Mouse (Mus musculus): ENCODE data around the gene Rph3al.

Rph3al gene

GRCm38 (mm10) chr11:75938379-75938906, at the start of gene Rph3al:
Gene Rph3al (minus strand): TSS chr11:75938429.
- no peak for DNase-seq (ENCODE audit: low spot score)

- no peak for DNase-seq (ENCODE audit: low spot score)
These were observed 47.7 kb upstream of the Rph3al start for GRCm38 (mm10) chr11:75985948-75986347.

GRCm38 (mm10) chr11:75984581-75984980, 46.4 kb upstream of the Rph3al start:
- DNase-seq (ENCODE audit: low spot score) = no peak

- DNase-seq (ENCODE audit: low spot score) = peak; percentile 48
These were observed 45.0 kb upstream of the Rph3al start for GRCm38 (mm10) chr11:75983194-75983593.

- DNase-seq (ENCODE audit: low spot score) = no peak
These were observed 42.2 kb upstream of the Rph3al start for GRCm38 (mm10) chr11:75980413-75980812.

DNA sequence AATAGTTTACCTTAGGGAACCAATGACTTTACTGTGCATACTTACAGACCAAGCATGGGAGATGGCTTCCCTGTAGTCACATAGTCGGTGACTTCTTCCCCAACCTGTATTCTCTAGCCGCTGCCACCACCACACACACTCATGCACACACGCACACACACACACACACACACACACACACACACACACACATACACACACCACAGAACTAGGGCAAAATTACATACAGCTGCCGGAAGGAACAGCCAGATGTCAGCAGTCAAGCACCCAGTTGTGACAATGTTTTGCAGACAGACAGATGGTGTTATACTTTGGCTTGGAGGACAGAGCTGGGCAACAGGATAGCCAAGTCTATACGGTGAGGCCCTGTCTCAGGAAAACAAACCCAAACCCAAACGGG, 39.8 kb upstream of the Rph3al start:
- DNase-seq (ENCODE audit: low spot score) = no peak

DNA sequence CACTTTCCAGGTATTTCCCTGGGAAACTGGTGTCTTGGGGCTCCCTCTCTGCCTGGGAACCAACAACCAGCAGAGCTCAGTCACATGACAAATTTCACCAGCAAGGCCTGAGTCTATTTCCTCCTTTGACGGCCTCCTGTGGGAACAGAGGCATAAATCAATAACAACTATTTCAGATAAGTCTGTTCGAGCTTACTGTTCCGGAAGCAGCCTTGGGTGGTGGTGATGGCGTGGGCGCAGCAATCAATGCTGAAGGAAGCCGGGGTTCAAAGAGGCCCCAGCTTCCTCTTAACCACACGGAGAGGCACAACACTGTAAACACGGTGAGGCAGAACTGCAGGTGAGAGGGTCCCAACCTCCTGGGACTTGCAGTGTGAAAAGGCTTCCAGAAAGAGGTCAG, 38.5 kb upstream of the Rph3al start:
- DNase-seq (ENCODE audit: low spot score) = no peak

GRCm38 (mm10) chr11:75973988-75974387, 35.8 kb upstream of the Rph3al start:
- no peak for DNase-seq (ENCODE audit: low spot score)

- no peak for DNase-seq (ENCODE audit: low spot score)
These were observed 34.8 kb upstream of the Rph3al start for GRCm38 (mm10) chr11:75972916-75973567.

- no peak for DNase-seq (ENCODE audit: low spot score)
These were observed 34.0 kb upstream of the Rph3al start for GRCm38 (mm10) chr11:75972188-75972587.

GRCm38 (mm10) chr11:75970629-75971028, 32.4 kb upstream of the Rph3al start:
- no peak for DNase-seq (ENCODE audit: low spot score)

DNA sequence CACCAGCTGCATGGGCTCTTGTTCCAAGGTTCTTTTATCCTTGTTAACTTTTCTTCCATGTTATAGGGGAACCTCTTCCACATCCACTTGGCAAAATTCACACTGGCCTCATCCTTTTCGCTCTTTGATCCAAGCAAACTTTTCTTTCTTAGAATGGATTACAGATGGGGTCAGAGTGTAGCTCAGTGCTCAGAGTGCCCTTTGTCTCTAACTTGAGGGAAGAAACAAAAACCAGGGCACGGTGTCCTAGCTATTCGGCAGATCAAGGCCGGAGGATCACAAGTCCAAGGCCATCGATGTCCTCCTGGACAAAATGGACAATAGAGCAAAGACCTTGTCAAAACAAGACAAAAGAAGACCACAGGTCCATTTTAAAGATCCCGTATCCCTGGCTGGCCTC, 30.5 kb upstream of the Rph3al start:
- DNase-seq (ENCODE audit: low spot score) = no peak

DNA sequence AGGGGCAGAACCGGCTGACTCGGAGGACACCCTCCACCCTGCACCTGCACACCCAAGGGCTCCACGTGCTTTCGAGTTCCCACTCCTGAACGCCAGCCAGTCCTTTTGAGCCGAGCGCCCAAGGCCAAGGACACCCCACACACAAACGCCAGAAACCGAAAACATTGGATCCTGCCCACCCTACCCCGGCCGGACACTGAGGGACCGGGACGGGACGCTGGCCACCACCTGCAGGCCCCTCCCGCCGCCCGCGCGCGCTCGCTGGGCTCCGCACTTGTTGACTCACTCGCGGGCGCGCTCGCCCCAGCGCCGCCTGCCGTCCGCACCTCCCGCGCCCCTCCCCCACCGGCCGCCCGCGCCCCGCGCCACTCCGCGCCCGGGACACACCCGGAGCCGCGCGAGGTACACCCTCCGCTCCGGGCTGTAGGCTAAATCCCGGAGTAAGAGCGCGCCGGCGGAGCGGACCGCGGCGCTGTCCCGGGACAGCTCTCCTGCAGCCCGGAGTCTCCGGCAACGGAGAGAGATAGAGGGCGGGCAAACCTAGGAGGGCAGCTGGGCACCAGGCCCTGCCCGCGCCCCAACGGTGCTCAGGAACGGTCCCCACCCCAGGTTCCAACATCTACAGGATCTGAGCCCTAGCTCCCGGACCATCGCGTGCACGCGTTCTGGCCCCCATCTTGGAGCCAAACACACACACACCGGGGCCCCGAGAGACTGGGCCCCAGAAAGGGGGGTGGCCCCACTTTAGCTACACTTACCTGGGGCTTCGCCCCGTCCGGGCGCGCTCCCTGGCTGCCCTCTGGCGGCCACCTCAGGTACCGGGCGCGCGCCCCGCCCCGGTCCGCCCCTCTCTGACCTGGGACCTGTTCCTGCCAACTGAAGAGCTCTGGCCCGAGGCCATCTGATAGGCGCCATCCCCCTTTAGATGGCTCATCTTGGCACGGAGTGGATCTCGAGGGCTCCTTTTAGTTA, 28.5 kb upstream of the Rph3al start:
- peak; percentile 79 for DNase-seq (ENCODE audit: low spot score)

DNA sequence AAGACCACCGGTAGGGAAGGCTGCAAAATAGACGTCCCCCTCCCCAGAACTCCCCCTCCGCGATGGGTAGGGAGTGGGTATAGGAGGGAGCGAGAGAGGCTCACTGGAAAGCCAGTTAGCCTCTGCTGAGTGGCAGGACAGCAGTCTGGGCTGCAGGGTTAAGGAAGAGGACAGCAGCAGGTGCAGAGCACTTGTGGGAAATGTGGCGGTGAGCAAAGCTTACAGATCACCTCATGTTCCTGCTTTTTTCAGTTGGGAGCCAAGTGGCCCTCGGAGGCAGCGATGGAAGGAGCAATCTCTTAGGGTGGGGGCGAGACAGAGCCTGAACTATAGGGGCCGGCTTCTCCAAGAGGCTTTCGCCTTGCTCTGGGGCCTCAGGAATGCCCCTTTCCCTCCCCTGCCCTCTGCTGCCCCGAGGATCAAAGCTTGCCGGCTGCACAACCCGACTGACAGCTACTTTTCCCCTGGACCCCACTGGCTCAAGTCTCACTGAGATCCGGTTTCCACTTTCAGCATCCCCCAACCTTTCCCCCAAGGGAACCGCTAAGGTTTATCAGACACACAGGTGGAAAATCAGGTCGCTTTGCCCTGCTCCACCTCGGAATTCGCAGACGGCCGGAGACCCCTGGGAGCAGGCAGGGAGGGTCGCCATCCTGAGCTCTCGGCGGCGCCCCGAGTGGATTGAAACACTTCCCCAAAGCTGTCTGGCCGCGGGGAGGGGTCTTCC, 27.6 kb upstream of the Rph3al start:
- DNase-seq (ENCODE audit: low spot score) = no peak

GRCm38 (mm10) chr11:75964476-75964730, 26.2 kb upstream of the Rph3al start:
- DNase-seq (ENCODE audit: low spot score) = no peak

GRCm38 (mm10) chr11:75963730-75964475, 25.7 kb upstream of the Rph3al start:
- DNase-seq (ENCODE audit: low spot score) = peak; percentile 83

GRCm38 (mm10) chr11:75961782-75962181, 23.6 kb upstream of the Rph3al start:
- DNase-seq (ENCODE audit: low spot score) = no peak

GRCm38 (mm10) chr11:75957124-75957832, 19.0 kb upstream of the Rph3al start:
- DNase-seq (ENCODE audit: low spot score) = no peak

DNA sequence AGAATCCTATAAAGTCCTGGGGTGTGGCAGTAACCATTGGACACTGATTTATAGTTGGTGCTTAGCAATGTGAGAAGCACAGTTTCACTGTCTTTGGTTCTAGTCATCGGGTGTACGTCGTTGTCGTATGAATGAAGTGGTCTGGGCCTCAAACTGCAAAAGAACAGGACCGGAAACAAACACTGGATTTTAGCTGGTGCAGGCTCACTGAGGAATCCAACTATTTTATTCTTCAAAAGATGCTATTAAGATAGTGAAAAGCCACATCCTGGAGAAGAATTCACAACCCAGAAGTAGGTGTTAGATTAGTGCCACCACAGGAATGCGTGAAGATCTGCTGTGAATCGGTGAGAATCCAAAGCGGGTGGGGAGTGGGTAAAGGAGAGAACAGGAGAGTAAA, 18.4 kb upstream of the Rph3al start:
- no peak for DNase-seq (ENCODE audit: low spot score)

DNA sequence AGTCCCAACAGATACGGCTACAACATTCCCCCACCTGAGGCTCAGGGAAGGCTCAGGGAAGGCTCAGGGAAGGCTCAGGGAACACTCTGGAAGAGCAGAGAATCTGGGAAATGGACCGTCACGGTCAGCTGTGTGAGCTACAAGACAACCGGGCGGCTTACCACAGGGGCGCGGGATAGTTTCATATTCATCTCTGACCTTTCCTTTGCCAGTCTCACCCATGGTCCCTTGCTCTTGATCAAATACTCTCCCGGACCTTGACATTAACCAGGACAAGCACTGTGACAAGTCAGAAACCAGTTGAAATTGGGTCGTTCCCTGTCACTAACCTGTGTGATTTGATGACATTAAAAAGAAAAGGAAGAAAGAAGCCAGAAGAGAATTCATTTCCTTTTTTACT, 16.7 kb upstream of the Rph3al start:
- no peak for DNase-seq (ENCODE audit: low spot score)

DNA sequence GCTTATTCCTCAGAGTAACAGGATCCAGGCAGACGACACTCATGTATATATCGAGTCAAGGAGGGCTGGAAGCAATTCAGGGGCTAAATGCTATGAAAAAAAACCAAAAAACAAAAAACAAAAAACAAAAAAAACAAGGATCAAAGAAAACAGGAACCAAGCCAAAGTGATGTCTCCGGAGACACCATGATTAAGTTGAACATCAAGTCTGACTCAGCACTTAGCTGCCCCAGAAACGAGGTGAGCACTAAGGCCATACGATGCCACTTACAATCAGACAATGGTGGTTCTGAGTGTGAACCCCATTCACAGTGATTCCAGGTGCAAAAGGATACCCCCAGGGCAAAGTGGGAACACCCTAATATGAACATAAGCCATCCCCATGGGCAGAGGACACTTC, 13.7 kb upstream of the Rph3al start:
- DNase-seq (ENCODE audit: low spot score) = no peak
